Mouse (Mus musculus): ENCODE results near the gene Eef2kmt. TPM values are rescaled to one million over a fixed set of nuclear protein-coding genes. Genes with fewer than 3 reads are reported as not detected.

Gene Eef2kmt
- polyA plus RNA-seq, 1 experiment from 2014 or later, result 35.7 TPM

Small RNAs within 50 kb of the gene (microRNA-seq; reads per million reads assigned to microRNA genes)
- gene Gm23689 (not detected), gene Gm26095 (not detected), gene Mir6364 (not detected)

Other genes with a start within 250 kb of the Eef2kmt start
- gene Smim22, start 248.7 kb downstream of the Eef2kmt start, polyA plus RNA-seq (2014; fragmentation: Nextera tagmentation; extraction: Ambion mirVana), result 10.2 and 10.4 TPM in 2 replicates
- gene Rogdi, start 242.4 kb downstream of the Eef2kmt start, polyA plus RNA-seq (2014; fragmentation: Nextera tagmentation; extraction: Ambion mirVana), result 80.9 and 86.2 TPM in 2 replicates
- 66.0 and 96.3 TPM in 2 replicates for gene Glyr1, start 206.1 kb downstream of the Eef2kmt start, polyA plus RNA-seq (2014; fragmentation: Nextera tagmentation; extraction: Ambion mirVana)
- gene Ubn1, start 205.9 kb downstream of the Eef2kmt start, polyA plus RNA-seq (2014; fragmentation: Nextera tagmentation; extraction: Ambion mirVana), result 21.7 and 26.3 TPM in 2 replicates
- gene Ppl, start 123.6 kb downstream of the Eef2kmt start, polyA plus RNA-seq (2014; fragmentation: Nextera tagmentation; extraction: Ambion mirVana), result 1.4 and 2.6 TPM in 2 replicates
- not detected in 2 replicates for gene Sec14l5, start 108.9 kb downstream of the Eef2kmt start, polyA plus RNA-seq (2014; fragmentation: Nextera tagmentation; extraction: Ambion mirVana)
- 12.4 and 17.0 TPM in 2 replicates for gene Nagpa, start 52.0 kb downstream of the Eef2kmt start, polyA plus RNA-seq (2014; fragmentation: Nextera tagmentation; extraction: Ambion mirVana)
- 3.5 and 4.2 TPM in 2 replicates for gene AU021092, start 33.7 kb downstream of the Eef2kmt start, polyA plus RNA-seq (2014; fragmentation: Nextera tagmentation; extraction: Ambion mirVana)
- 27.7 and 28.0 TPM in 2 replicates for gene Alg1, start 22.4 kb downstream of the Eef2kmt start, polyA plus RNA-seq (2014; fragmentation: Nextera tagmentation; extraction: Ambion mirVana)